Mouse (Mus musculus) frontal cortex, postnatal 10 days (tissue): ENCODE measurements around the gene Ngdn.
A peak's percentile ranks its signal among the peaks of the same experiment; 100 is the strongest.
"Not testable (repeated sequence)": the region's sequence is repeated elsewhere in the genome, so short reads cannot be mapped to it uniquely, and the experiment has no call there.

ENCODE experiments used
- DNase-seq, 2 experiments: peaks; one replicate each; pipeline ENCODE4 v3.0.0; 2022; ENCODE audit warnings: low spot score in 2 of 2, mixed read lengths in 1 of 2

Gene Ngdn

GRCm38 (mm10) chr14:54999868-55000267 is 15.4 kb upstream of the Ngdn start:
- not testable (repeated sequence) for DNase-seq

- no peak for DNase-seq
Observed at GRCm38 (mm10) chr14:55000814-55001213, 14.4 kb upstream of the Ngdn start.

GRCm38 (mm10) chr14:55001446-55001845 is 13.8 kb upstream of the Ngdn start:
- no peak for DNase-seq

GRCm38 (mm10) chr14:55001938-55002686 is 13.1 kb upstream of the Ngdn start:
- no peak for DNase-seq

GRCm38 (mm10) chr14:55002687-55003120 is 12.6 kb upstream of the Ngdn start:
- no peak for DNase-seq

GRCm38 (mm10) chr14:55003878-55004855 is 11.1 kb upstream of the Ngdn start:
- DNase-seq: no peak

- DNase-seq: no peak
Observed at GRCm38 (mm10) chr14:55005506-55005905, 9.7 kb upstream of the Ngdn start.

- no peak for DNase-seq
Observed at GRCm38 (mm10) chr14:55005967-55006366, 9.3 kb upstream of the Ngdn start.

GRCm38 (mm10) chr14:55006541-55006940 is 8.7 kb upstream of the Ngdn start:
- no peak for DNase-seq

GRCm38 (mm10) chr14:55007120-55007908 is 7.9 kb upstream of the Ngdn start:
- no peak for DNase-seq

GRCm38 (mm10) chr14:55008417-55008816 is 6.8 kb upstream of the Ngdn start:
- no peak for DNase-seq

GRCm38 (mm10) chr14:55011116-55011515 is 4.1 kb upstream of the Ngdn start:
- no peak for DNase-seq

- DNase-seq: no peak
Observed at GRCm38 (mm10) chr14:55014591-55014990, 663 bp upstream of the Ngdn start.

- no peak for DNase-seq
Observed at GRCm38 (mm10) chr14:55015767-55016111, 485 bp downstream of the Ngdn start.

GRCm38 (mm10) chr14:55016876-55017275 is 1.6 kb downstream of the Ngdn start:
- DNase-seq: no peak

- no peak for DNase-seq
Observed at GRCm38 (mm10) chr14:55020394-55020793, 5.1 kb downstream of the Ngdn start.

- no peak for DNase-seq
Observed at GRCm38 (mm10) chr14:55023011-55023410, 7.8 kb downstream of the Ngdn start.

GRCm38 (mm10) chr14:55024236-55024635 is 9.0 kb downstream of the Ngdn start:
- DNase-seq: peak in 1 of 2 experiments; percentile 38

- no peak for DNase-seq
Observed at GRCm38 (mm10) chr14:55025527-55025926, 10.3 kb downstream of the Ngdn start.

- DNase-seq: no peak
Observed at GRCm38 (mm10) chr14:55027251-55027650, 12.0 kb downstream of the Ngdn start.

- DNase-seq: no peak
Observed at GRCm38 (mm10) chr14:55027653-55028052, 12.4 kb downstream of the Ngdn start.

- DNase-seq: no peak
Observed at GRCm38 (mm10) chr14:55028333-55028835, 13.1 kb downstream of the Ngdn start.
